Mouse (Mus musculus) stomach, embryonic 14.5 days (tissue): Measurements from ENCODE around the gene Gpsm3. TPM values are rescaled to one million over a fixed set of nuclear protein-coding genes. Genes with fewer than 3 reads are reported as not detected.

Source experiments
- ATAC-seq: fragments of 200-750 bp; cut with Nextera tagmentation; 2 replicates; pipeline ENCODE4 v1.8.0; 2017; ENCODE audit warnings: low read depth, moderate TSS enrichment; ENCODE audit not compliant: insufficient number of reproducible peaks, insufficient read depth, low FRiP score
- H3K27ac ChIP-seq: fragments of 300-500 bp; sonication (generic); 2 replicates; pipeline ENCODE4 v1.5.1; 2014; ENCODE audit warnings: mild to moderate bottlenecking, low read length, moderate library complexity, mixed read lengths
- H3K27me3 ChIP-seq: fragments of 300-500 bp; sonication (generic); 2 replicates; pipeline ENCODE4 v1.6.1; 2014; ENCODE audit warnings: low read length, control low read depth, mixed read lengths; ENCODE audit not compliant: control insufficient read depth, insufficient read depth
- H3K36me3 ChIP-seq: fragments of 300-500 bp; sonication (generic); 2 replicates; pipeline ENCODE4 v1.6.1; 2014; ENCODE audit warnings: mild to moderate bottlenecking, control low read depth, low read length, moderate library complexity, mixed read lengths; ENCODE audit not compliant: control insufficient read depth, insufficient read depth
- H3K4me1 ChIP-seq: fragments of 300-500 bp; sonication (generic); 2 replicates; pipeline ENCODE4 v1.6.1; 2014; ENCODE audit warnings: low read length, control low read depth, mixed read lengths; ENCODE audit not compliant: control insufficient read depth, insufficient read depth
- H3K4me2 ChIP-seq: fragments of 300-500 bp; sonication (generic); replicated peaks from 2 replicates; pipeline ENCODE4 v1.6.1; 2014; ENCODE audit warnings: low read depth, low read length, control low read depth
- H3K4me3 ChIP-seq: fragments of 300-500 bp; sonication (generic); 2 replicates; pipeline ENCODE4 v1.5.1; 2014; ENCODE audit warnings: low read depth, low read length, control low read depth
- H3K9ac ChIP-seq: fragments of 300-500 bp; sonication (generic); replicated peaks from 2 replicates; pipeline ENCODE4 v1.6.1; 2014; ENCODE audit warnings: low read depth, mild to moderate bottlenecking, control low read depth, low read length, moderate library complexity, mixed read lengths
- H3K9me3 ChIP-seq: fragments of 300-500 bp; sonication (generic); 2 replicates; pipeline ENCODE4 v1.6.1; 2016; ENCODE audit warnings: low read depth, low read length, control low read depth; ENCODE audit not compliant: control insufficient read depth
- WGBS: fragments of 180-500 bp; shearing (Covaris S2); extraction: QIAGEN DNeasy Blood & Tissue Kit; methylation state at CpG from one replicate; pipeline ENCODE4 v1.1.7; 2014; 5-methylcytosine and 5-hydroxymethylcytosine counted together
- polyA plus RNA-seq: library from polyadenylated mRNA; unstranded; fragments of >200 nt; fragmentation: Nextera tagmentation; extraction: Ambion mirVana; gene quantifications from 2 replicates; pipeline ENCODE4 v1.2.1, GENCODE M21; 2014

Gpsm3 gene
- polyA plus RNA-seq, 1 experiment from 2014 or later = 6.1 TPM

- Histone ChIP-seq H3K27me3 (no peaks in the 10 kb centered on the region), H3K9ac (no peak overlapping the region), H3K4me3 (no peak overlapping the region)
Measured at GRCm38 (mm10) chr17:34559116-34559515, 30.5 kb upstream of the Gpsm3 start.

GRCm38 (mm10) chr17:34559895-34560294, 29.7 kb upstream of the Gpsm3 start:
- H3K4me1 ChIP-seq = peaks cover 5% of the 10 kb centered on the region; the same call in 1 of the 2 replicates
- WGBS = 19% methylated on average over 15 of the region's 15 CpGs
- no peak for ATAC-seq
- no peaks in the 10 kb centered on the region for H3K27me3 ChIP-seq
- H3K27ac ChIP-seq = no peak overlapping the region
- H3K4me2 ChIP-seq = no peak overlapping the region
- no peak overlapping the region for H3K4me3 ChIP-seq
- H3K36me3 ChIP-seq = no peaks in the 10 kb centered on the region
- no peaks in the 10 kb centered on the region for H3K9me3 ChIP-seq
- H3K9ac ChIP-seq = no peak overlapping the region

More at GRCm38 (mm10) chr17:34559116-34559515, 30.5 kb upstream of the Gpsm3 start:
- H3K27ac ChIP-seq = no peak overlapping the region
- H3K4me2 ChIP-seq = no peak overlapping the region
- H3K36me3 ChIP-seq = no peaks in the 10 kb centered on the region
- peaks cover 1% of the 10 kb centered on the region; the same call in 1 of the 2 replicates for H3K4me1 ChIP-seq
- no peaks in the 10 kb centered on the region for H3K9me3 ChIP-seq
- 80% methylated on average over 7 of the region's 7 CpGs for WGBS
- ATAC-seq = no peak

GRCm38 (mm10) chr17:34560438-34560837, 29.2 kb upstream of the Gpsm3 start:
- H3K4me2 ChIP-seq = no peak overlapping the region
- 90% methylated on average over 6 of the region's 6 CpGs for WGBS

GRCm38 (mm10) chr17:34561200-34561599, 28.4 kb upstream of the Gpsm3 start:
- H3K4me1 ChIP-seq = peaks cover 5% of the 10 kb centered on the region; the same call in 1 of the 2 replicates
- WGBS = 39% methylated on average over 8 of the region's 8 CpGs

More at GRCm38 (mm10) chr17:34560438-34560837, 29.2 kb upstream of the Gpsm3 start:
- Histone ChIP-seq H3K9ac (no peak overlapping the region), H3K27ac (no peak overlapping the region), H3K9me3 (no peaks in the 10 kb centered on the region), H3K36me3 (no peaks in the 10 kb centered on the region), H3K4me3 (no peak overlapping the region), H3K4me1 (peaks cover 5% of the 10 kb centered on the region; the same call in 1 of the 2 replicates), H3K27me3 (no peaks in the 10 kb centered on the region)
- ATAC-seq = no peak

GRCm38 (mm10) chr17:34562595-34562994, 27.0 kb upstream of the Gpsm3 start:
- H3K9ac ChIP-seq = no peak overlapping the region
- no peaks in the 10 kb centered on the region for H3K27me3 ChIP-seq
- ATAC-seq = no peak
- H3K4me1 ChIP-seq = peaks cover 5% of the 10 kb centered on the region; the same call in 1 of the 2 replicates
- 49% methylated on average over 3 of the region's 3 CpGs for WGBS
- no peak overlapping the region for H3K27ac ChIP-seq
- no peaks in the 10 kb centered on the region for H3K36me3 ChIP-seq
- H3K4me2 ChIP-seq = no peak overlapping the region
- H3K4me3 ChIP-seq = no peak overlapping the region
- H3K9me3 ChIP-seq = no peaks in the 10 kb centered on the region

More at GRCm38 (mm10) chr17:34561200-34561599, 28.4 kb upstream of the Gpsm3 start:
- no peaks in the 10 kb centered on the region for H3K36me3 ChIP-seq
- H3K9me3 ChIP-seq = no peaks in the 10 kb centered on the region
- no peak for ATAC-seq
- H3K4me2 ChIP-seq = no peak overlapping the region
- no peak overlapping the region for H3K9ac ChIP-seq
- H3K27me3 ChIP-seq = no peaks in the 10 kb centered on the region
- no peak overlapping the region for H3K4me3 ChIP-seq
- peak overlapping the region; percentile 44; the same call in 1 of the 2 replicates for H3K27ac ChIP-seq

GRCm38 (mm10) chr17:34563354-34563753, 26.3 kb upstream of the Gpsm3 start:
- peaks cover 5% of the 10 kb centered on the region; the same call in 1 of the 2 replicates for H3K4me1 ChIP-seq
- H3K27ac ChIP-seq = no peak overlapping the region
- H3K36me3 ChIP-seq = no peaks in the 10 kb centered on the region
- ATAC-seq = no peak
- WGBS = 63% methylated on average over 11 of the region's 11 CpGs
- H3K9me3 ChIP-seq = no peaks in the 10 kb centered on the region
- no peak overlapping the region for H3K4me3 ChIP-seq
- no peak overlapping the region for H3K9ac ChIP-seq
- no peak overlapping the region for H3K4me2 ChIP-seq
- H3K27me3 ChIP-seq = no peaks in the 10 kb centered on the region

GRCm38 (mm10) chr17:34564003-34564421, 25.6 kb upstream of the Gpsm3 start, which contains the start of gene Notch4:
Gene Notch4, plus strand, starts transcription at chr17:34564268.
- peak within 1 kb of the TSS; percentile 2; the same call in 1 of the 2 replicates for H3K4me3 ChIP-seq
- H3K9me3 ChIP-seq = no peaks in the 10 kb centered on the region
- H3K27me3 ChIP-seq = no peaks in the 10 kb centered on the region
- H3K4me1 ChIP-seq = peaks cover 5% of the 10 kb centered on the region; the same call in 1 of the 2 replicates
- peak within 1 kb of the TSS; percentile 67 for H3K27ac ChIP-seq
- 4% methylated on average over 6 of the region's 6 CpGs for WGBS
- ATAC-seq = peak; percentile 66
- H3K4me2 ChIP-seq = peak within 1 kb of the TSS; percentile 25
- H3K9ac ChIP-seq = no peak within 1 kb of the TSS; the same call in 1 of the 2 replicates
- H3K36me3 ChIP-seq = no peaks in the 10 kb centered on the region

- ATAC-seq = no peak
- peak overlapping the region; percentile 2; the same call in 1 of the 2 replicates for H3K4me3 ChIP-seq
Measured at GRCm38 (mm10) chr17:34564796-34565195, 24.8 kb upstream of the Gpsm3 start.

More at GRCm38 (mm10) chr17:34564796-34565195, 24.8 kb upstream of the Gpsm3 start:
- Histone ChIP-seq H3K27me3 (no peaks in the 10 kb centered on the region), H3K9me3 (no peaks in the 10 kb centered on the region), H3K9ac (no peak overlapping the region), H3K36me3 (no peaks in the 10 kb centered on the region), H3K4me1 (peaks cover 5% of the 10 kb centered on the region; the same call in 1 of the 2 replicates), H3K4me2 (peak overlapping the region; percentile 25; the same call in 1 of the 2 replicates), H3K27ac (peak overlapping the region; percentile 67; the same call in 1 of the 2 replicates)
- WGBS = 30% methylated on average over 3 of the region's 3 CpGs
